Mouse (Mus musculus): ENCODE measurements at regions not wholly inside any gene's neighbourhood (a gene's known extent, or its start where the extent isn't known, plus 50 kb on each side); places are given as distances from the start of the nearest gene placed in this dataset.
A peak's percentile ranks its signal among the peaks of the same experiment; 100 is the strongest.

- Histone ChIP-seq H3K4me2 (no peak overlapping the region), H3K27ac (replicated peaks) (0 out of 2 replicates have a peak overlapping the region, but pooled peaks have one; percentile 28), H3K9ac (no peak overlapping the region), H3K4me1 (replicated peaks) (no peaks in the 10 kb centered on the region; the same call in 1 of the 2 replicates), H3K36me3 (no peaks in the 10 kb centered on the region), H3K4me3 (no peak overlapping the region), H3K9me3 (no peaks in the 10 kb centered on the region), H3K27me3 (no peaks in the 10 kb centered on the region)
- no peak for ATAC-seq (ENCODE audit: low read depth)
- WGBS = 77% methylated on average over 5 of the region's 5 CpGs
Observed at GRCm38 (mm10) chr19:25729103-25729502, 56.9 kb downstream of the Dmrt2 start.

GRCm38 (mm10) chr19:25729633-25730032, 57.4 kb downstream of the Dmrt2 start:
- 93% methylated on average over 1 of the region's 1 CpGs for WGBS
- H3K4me3 ChIP-seq = no peak overlapping the region

GRCm38 (mm10) chr19:25778455-25778854, 106.2 kb downstream of the Dmrt2 start:
- Histone ChIP-seq H3K27ac (replicated peaks) (no peak overlapping the region), H3K9ac (no peak overlapping the region), H3K4me3 (no peak overlapping the region), H3K9me3 (no peaks in the 10 kb centered on the region), H3K4me2 (no peak overlapping the region), H3K27me3 (no peaks in the 10 kb centered on the region), H3K4me1 (replicated peaks) (no peaks in the 10 kb centered on the region), H3K36me3 (no peaks in the 10 kb centered on the region)
- WGBS = 91% methylated on average over 4 of the region's 4 CpGs
- no peak for ATAC-seq (ENCODE audit: low read depth)

More at GRCm38 (mm10) chr19:25729633-25730032, 57.4 kb downstream of the Dmrt2 start:
- Histone ChIP-seq H3K9ac (no peak overlapping the region), H3K9me3 (no peaks in the 10 kb centered on the region), H3K4me1 (replicated peaks) (no peaks in the 10 kb centered on the region; the same call in 1 of the 2 replicates), H3K36me3 (no peaks in the 10 kb centered on the region), H3K4me2 (no peak overlapping the region), H3K27me3 (no peaks in the 10 kb centered on the region), H3K27ac (replicated peaks) (no peak overlapping the region)
- no peak for ATAC-seq (ENCODE audit: low read depth)

GRCm38 (mm10) chr19:25779356-25779755, 107.1 kb downstream of the Dmrt2 start:
- WGBS = 29% methylated on average over 7 of the region's 7 CpGs
- no peak overlapping the region for H3K9ac ChIP-seq

GRCm38 (mm10) chr19:25781314-25781713, 109.1 kb downstream of the Dmrt2 start:
- 88% methylated on average over 7 of the region's 7 CpGs for WGBS

More at GRCm38 (mm10) chr19:25779356-25779755, 107.1 kb downstream of the Dmrt2 start:
- Histone ChIP-seq H3K4me2 (no peak overlapping the region), H3K9me3 (no peaks in the 10 kb centered on the region), H3K27ac (replicated peaks) (no peak overlapping the region), H3K27me3 (no peaks in the 10 kb centered on the region), H3K36me3 (no peaks in the 10 kb centered on the region), H3K4me1 (replicated peaks) (no peaks in the 10 kb centered on the region), H3K4me3 (no peak overlapping the region)
- no peak for ATAC-seq (ENCODE audit: low read depth)

GRCm38 (mm10) chr19:25802692-25803091, 130.5 kb downstream of the Dmrt2 start:
- Histone ChIP-seq H3K27ac (replicated peaks) (no peak overlapping the region), H3K4me1 (replicated peaks) (no peaks in the 10 kb centered on the region), H3K27me3 (no peaks in the 10 kb centered on the region), H3K4me3 (no peak overlapping the region), H3K9me3 (no peaks in the 10 kb centered on the region), H3K36me3 (no peaks in the 10 kb centered on the region), H3K4me2 (no peak overlapping the region), H3K9ac (no peak overlapping the region)
- ATAC-seq (ENCODE audit: low read depth) = no peak
- 89% methylated on average over 7 of the region's 7 CpGs for WGBS

More at GRCm38 (mm10) chr19:25781314-25781713, 109.1 kb downstream of the Dmrt2 start:
- Histone ChIP-seq H3K9me3 (no peaks in the 10 kb centered on the region), H3K9ac (no peak overlapping the region), H3K27ac (replicated peaks) (no peak overlapping the region), H3K4me3 (no peak overlapping the region), H3K4me2 (no peak overlapping the region), H3K27me3 (no peaks in the 10 kb centered on the region), H3K36me3 (no peaks in the 10 kb centered on the region), H3K4me1 (replicated peaks) (no peaks in the 10 kb centered on the region)
- no peak for ATAC-seq (ENCODE audit: low read depth)

- no peaks in the 10 kb centered on the region for H3K4me1 ChIP-seq (replicated peaks)
- H3K27me3 ChIP-seq = no peaks in the 10 kb centered on the region
- no peak for ATAC-seq (ENCODE audit: low read depth)
- no peak overlapping the region for H3K4me3 ChIP-seq
- no peak overlapping the region for H3K4me2 ChIP-seq
- H3K9me3 ChIP-seq = no peaks in the 10 kb centered on the region
- H3K36me3 ChIP-seq = no peaks in the 10 kb centered on the region
- no peak overlapping the region for H3K9ac ChIP-seq
- no peak overlapping the region for H3K27ac ChIP-seq (replicated peaks)
- WGBS = 67% methylated on average over 11 of the region's 11 CpGs
Observed at GRCm38 (mm10) chr19:25805351-25805750, 133.1 kb downstream of the Dmrt2 start.

- Histone ChIP-seq H3K9me3 (no peaks in the 10 kb centered on the region), H3K27me3 (no peaks in the 10 kb centered on the region), H3K27ac (replicated peaks) (no peak overlapping the region), H3K36me3 (no peaks in the 10 kb centered on the region), H3K4me3 (no peak overlapping the region), H3K4me1 (replicated peaks) (no peaks in the 10 kb centered on the region), H3K4me2 (no peak overlapping the region), H3K9ac (no peak overlapping the region)
- WGBS = 85% methylated on average over 7 of the region's 7 CpGs
- ATAC-seq (ENCODE audit: low read depth) = no peak
Observed at GRCm38 (mm10) chr19:25813651-25814050, 141.4 kb downstream of the Dmrt2 start.

GRCm38 (mm10) chr19:25845158-25845557, 172.9 kb downstream of the Dmrt2 start:
- Histone ChIP-seq H3K9me3 (no peaks in the 10 kb centered on the region), H3K4me2 (no peak overlapping the region), H3K9ac (no peak overlapping the region), H3K36me3 (no peaks in the 10 kb centered on the region), H3K27me3 (no peaks in the 10 kb centered on the region), H3K4me3 (no peak overlapping the region), H3K27ac (replicated peaks) (no peak overlapping the region), H3K4me1 (replicated peaks) (no peaks in the 10 kb centered on the region)
- ATAC-seq (ENCODE audit: low read depth) = no peak
- WGBS = 73% methylated on average over 4 of the region's 4 CpGs

GRCm38 (mm10) chr19:25856344-25856743, 184.1 kb downstream of the Dmrt2 start:
- Histone ChIP-seq H3K4me2 (no peak overlapping the region), H3K27me3 (no peaks in the 10 kb centered on the region), H3K4me3 (no peak overlapping the region), H3K9ac (no peak overlapping the region), H3K4me1 (replicated peaks) (no peaks in the 10 kb centered on the region), H3K36me3 (no peaks in the 10 kb centered on the region), H3K27ac (replicated peaks) (no peak overlapping the region), H3K9me3 (no peaks in the 10 kb centered on the region)
- WGBS = 77% methylated on average over 4 of the region's 4 CpGs
- no peak for ATAC-seq (ENCODE audit: low read depth)

GRCm38 (mm10) chr19:25863312-25863711, 191.1 kb downstream of the Dmrt2 start:
- no peak overlapping the region for H3K4me2 ChIP-seq
- no peaks in the 10 kb centered on the region for H3K9me3 ChIP-seq
- no peaks in the 10 kb centered on the region for H3K36me3 ChIP-seq
- H3K9ac ChIP-seq = no peak overlapping the region
- WGBS = 66% methylated on average over 1 of the region's 1 CpGs
- no peaks in the 10 kb centered on the region for H3K4me1 ChIP-seq (replicated peaks)
- H3K4me3 ChIP-seq = no peak overlapping the region
- ATAC-seq (ENCODE audit: low read depth) = no peak
- no peak overlapping the region for H3K27ac ChIP-seq (replicated peaks)
- no peaks in the 10 kb centered on the region for H3K27me3 ChIP-seq

- Histone ChIP-seq H3K27me3 (no peaks in the 10 kb centered on the region), H3K4me2 (no peak overlapping the region), H3K9me3 (no peaks in the 10 kb centered on the region), H3K27ac (replicated peaks) (no peak overlapping the region), H3K4me1 (replicated peaks) (no peaks in the 10 kb centered on the region), H3K36me3 (no peaks in the 10 kb centered on the region), H3K9ac (no peak overlapping the region), H3K4me3 (no peak overlapping the region)
- no peak for ATAC-seq (ENCODE audit: low read depth)
- WGBS = 94% methylated on average over 4 of the region's 4 CpGs
Observed at GRCm38 (mm10) chr19:25906721-25907120, 234.5 kb downstream of the Dmrt2 start.

GRCm38 (mm10) chr19:25922052-25922451, 249.8 kb downstream of the Dmrt2 start:
- no peak overlapping the region for H3K9ac ChIP-seq
- H3K4me3 ChIP-seq = no peak overlapping the region
- no peak overlapping the region for H3K27ac ChIP-seq (replicated peaks)

More at GRCm38 (mm10) chr19:25922052-25922451, 249.8 kb downstream of the Dmrt2 start:
- Histone ChIP-seq H3K27me3 (no peaks in the 10 kb centered on the region), H3K4me1 (replicated peaks) (peaks cover 13% of the 10 kb centered on the region), H3K4me2 (no peak overlapping the region), H3K36me3 (no peaks in the 10 kb centered on the region), H3K9me3 (no peaks in the 10 kb centered on the region)
- ATAC-seq (ENCODE audit: low read depth) = no peak
